Mouse (Mus musculus) mouse embryonic stem cell (cell line): ENCODE results near the gene Lrch1.

Experiments used
- in situ Hi-C, 2 experiments: fragments of 300-500 bp; cut with MboI; formaldehyde crosslinking; loops; 1 replicate in 1 of 2; 3 replicates in 1 of 2; pipeline ENCODE4 v1.14.3; 2019 to 2020; ENCODE audit warnings: low sequenced_read_pairs in 2 of 2, low pct_unique_long_range_greater_than_20kb in 1 of 2, mixed read lengths in 1 of 2; ENCODE audit not compliant: unreplicated experiment in 1 of 2

Gene Lrch1

GRCm38 (mm10) chr14:74841708-74842107, 106.0 kb downstream of the Lrch1 start:
- in situ Hi-C loops, result no loop called here

GRCm38 (mm10) chr14:74841297-74841696, 106.4 kb downstream of the Lrch1 start:
- in situ Hi-C loops, result no loop called here

- in situ Hi-C loops, result no loop called here
Observed at GRCm38 (mm10) chr14:74840820-74841219, 106.9 kb downstream of the Lrch1 start.

- in situ Hi-C loops, result no loop called here
Observed at GRCm38 (mm10) chr14:74840328-74840727, 107.3 kb downstream of the Lrch1 start.

- in situ Hi-C loops, result no loop called here
Observed at GRCm38 (mm10) chr14:74838816-74839215, 108.9 kb downstream of the Lrch1 start.

GRCm38 (mm10) chr14:74835010-74835409, 112.7 kb downstream of the Lrch1 start:
- in situ Hi-C loops, result no loop called here

- in situ Hi-C loops, result no loop called here
Observed at GRCm38 (mm10) chr14:74834215-74834614, 113.5 kb downstream of the Lrch1 start.

- in situ Hi-C loops, result no loop called here
Observed at GRCm38 (mm10) chr14:74831653-74832052, 116.0 kb downstream of the Lrch1 start.

- in situ Hi-C loops, result no loop called here
Observed at GRCm38 (mm10) chr14:74831050-74831449, 116.6 kb downstream of the Lrch1 start.

GRCm38 (mm10) chr14:74830591-74830990, 117.1 kb downstream of the Lrch1 start:
- in situ Hi-C loops, result no loop called here

- in situ Hi-C loops, result no loop called here
Observed at GRCm38 (mm10) chr14:74822757-74823680, 124.7 kb downstream of the Lrch1 start.

GRCm38 (mm10) chr14:74822048-74822447, 125.6 kb downstream of the Lrch1 start:
- in situ Hi-C loops, result no loop called here

- in situ Hi-C loops, result no loop called here
Observed at GRCm38 (mm10) chr14:74820180-74820813, 127.4 kb downstream of the Lrch1 start.

- in situ Hi-C loops, result no loop called here
Observed at GRCm38 (mm10) chr14:74816705-74817104, 131.0 kb downstream of the Lrch1 start.

GRCm38 (mm10) chr14:74814848-74815789, 132.6 kb downstream of the Lrch1 start:
- in situ Hi-C loops, result no loop called here

GRCm38 (mm10) chr14:74811617-74812016, 136.1 kb downstream of the Lrch1 start:
- in situ Hi-C loops, result no loop called here

- in situ Hi-C loops, result no loop called here
Observed at GRCm38 (mm10) chr14:74801961-74802360, 145.7 kb downstream of the Lrch1 start.

GRCm38 (mm10) chr14:74798063-74798890, 149.4 kb downstream of the Lrch1 start:
- in situ Hi-C loops, result no loop called here
